Mouse (Mus musculus): ENCODE results near the gene Arhgap32.

Gene Arhgap32

GRCm38 (mm10) chr9:32192295-32193073, 76.5 kb downstream of the Arhgap32 start:
- no peak for DNase-seq (ENCODE audit: low spot score)

GRCm38 (mm10) chr9:32204450-32204990, 88.6 kb downstream of the Arhgap32 start:
- no peak for DNase-seq (ENCODE audit: low spot score)

- DNase-seq (ENCODE audit: low spot score): no peak
These were observed 91.2 kb downstream of the Arhgap32 start for GRCm38 (mm10) chr9:32207133-32207532.

GRCm38 (mm10) chr9:32208071-32208470, 92.1 kb downstream of the Arhgap32 start:
- no peak for DNase-seq (ENCODE audit: low spot score)

- no peak for DNase-seq (ENCODE audit: low spot score)
These were observed 101.1 kb downstream of the Arhgap32 start for GRCm38 (mm10) chr9:32216820-32217567.

- DNase-seq (ENCODE audit: low spot score): no peak
These were observed 103.5 kb downstream of the Arhgap32 start for GRCm38 (mm10) chr9:32219400-32219799.

GRCm38 (mm10) chr9:32222184-32222583, 106.2 kb downstream of the Arhgap32 start:
- no peak for DNase-seq (ENCODE audit: low spot score)

GRCm38 (mm10) chr9:32223739-32224529, 108.0 kb downstream of the Arhgap32 start:
- no peak for DNase-seq (ENCODE audit: low spot score)

GRCm38 (mm10) chr9:32224937-32225336, 109.0 kb downstream of the Arhgap32 start:
- no peak for DNase-seq (ENCODE audit: low spot score)

GRCm38 (mm10) chr9:32225584-32225983, 109.6 kb downstream of the Arhgap32 start:
- DNase-seq (ENCODE audit: low spot score): no peak

GRCm38 (mm10) chr9:32227034-32227433, 111.1 kb downstream of the Arhgap32 start:
- DNase-seq (ENCODE audit: low spot score): no peak

- no peak for DNase-seq (ENCODE audit: low spot score)
These were observed 117.7 kb downstream of the Arhgap32 start for GRCm38 (mm10) chr9:32233593-32233992.

GRCm38 (mm10) chr9:32234767-32235489, 119.0 kb downstream of the Arhgap32 start:
- no peak for DNase-seq (ENCODE audit: low spot score)

- DNase-seq (ENCODE audit: low spot score): no peak
These were observed 123.0 kb downstream of the Arhgap32 start for GRCm38 (mm10) chr9:32238899-32239298.

- DNase-seq (ENCODE audit: low spot score): no peak
These were observed 123.5 kb downstream of the Arhgap32 start for GRCm38 (mm10) chr9:32239427-32239826.

- no peak for DNase-seq (ENCODE audit: low spot score)
These were observed 124.5 kb downstream of the Arhgap32 start for GRCm38 (mm10) chr9:32240449-32240848.

- no peak for DNase-seq (ENCODE audit: low spot score)
These were observed 125.8 kb downstream of the Arhgap32 start for GRCm38 (mm10) chr9:32241637-32242199.

GRCm38 (mm10) chr9:32242921-32243617, 127.1 kb downstream of the Arhgap32 start:
- DNase-seq (ENCODE audit: low spot score): no peak

GRCm38 (mm10) chr9:32245237-32245636, 129.3 kb downstream of the Arhgap32 start:
- no peak for DNase-seq (ENCODE audit: low spot score)

GRCm38 (mm10) chr9:32246123-32246716, 130.3 kb downstream of the Arhgap32 start:
- no peak for DNase-seq (ENCODE audit: low spot score)
